14 mouse cellular contexts compared by ENCODE assay signal in the genomic region with DNA sequence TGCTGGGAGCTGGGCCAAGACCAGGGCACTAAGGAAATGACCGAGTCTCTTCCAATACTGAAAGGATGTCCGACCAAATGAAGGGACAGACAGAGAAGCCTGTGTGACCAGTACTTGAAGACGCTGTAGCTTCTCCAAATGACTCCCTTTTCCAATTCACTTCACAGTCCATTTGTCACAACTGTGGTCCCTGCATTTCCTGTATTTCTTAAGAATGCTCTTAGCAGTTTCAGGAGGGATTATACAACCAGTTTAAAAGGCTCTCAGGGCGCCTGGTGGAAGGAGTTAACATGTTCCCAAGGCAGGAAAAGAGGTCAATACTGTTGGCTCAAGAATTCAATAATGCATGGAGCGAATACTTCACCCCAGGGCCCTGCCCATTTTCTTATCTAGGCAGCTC. TPM values are rescaled to one million over a fixed set of nuclear protein-coding genes. Genes with fewer than 3 reads are reported as not detected.
A peak's percentile ranks its signal among the peaks of the same experiment; 100 is the strongest.
DNase-seq lines count a peak whose midpoint lies in the region; ATAC-seq and TF ChIP-seq lines count a peak whose summit lies in the region.
"Had no signal": no experiment of that assay in that cellular context is flagged by ENCODE, and none has a peak within 500 bp of the region (broad histone marks: within the 10 kb centered on the region; RNA-seq: fewer than 3 reads in every experiment).

No protein-coding gene starts in this region.

- TF ChIP-seq CTCF in liver, postnatal 0 days (IDR thresholded peaks at IDR 0.05; ENCODE audit: low read depth) = no peak

- no peak for TF ChIP-seq EP300 in liver, postnatal 0 days (IDR thresholded peaks at IDR 0.05; ENCODE audit: low read depth)

- 63% methylated on average over 5 of the region's 5 CpGs for WGBS in embryonic facial prominence, embryonic 13.5 days
- 63% methylated on average over 5 of the region's 5 CpGs for WGBS in embryonic facial prominence, embryonic 10.5 days
- WGBS in liver, postnatal 0 days (ENCODE audit: insufficient replicate concordance) = 55% methylated on average over 5 of the region's 5 CpGs
- WGBS in forebrain, embryonic 14.5 days = 74% methylated on average over 5 of the region's 5 CpGs

- H3K27ac ChIP-seq in embryonic facial prominence, embryonic 13.5 days = peak overlapping the region; percentile 39; the same call in 1 of the 2 replicates
- no peak overlapping the region for H3K27ac ChIP-seq in embryonic facial prominence, embryonic 10.5 days (replicated peaks)
- peak overlapping the region; percentile 82 for H3K27ac ChIP-seq in liver, postnatal 0 days (ENCODE audit: low read depth)
- no peak overlapping the region for H3K27ac ChIP-seq in forebrain, embryonic 14.5 days (ENCODE audit: low read depth, low read length)
- H3K27ac ChIP-seq: hindbrain, postnatal 0 days; left cerebral cortex, adult 2 months had no signal

- no peak for ATAC-seq in embryonic facial prominence, embryonic 13.5 days (ENCODE audit: insufficient number of reproducible peaks, insufficient read depth, low FRiP score, low TSS enrichment, low read depth)
- ATAC-seq in liver, postnatal 0 days = no peak
- ATAC-seq in forebrain, embryonic 14.5 days = no peak
- ATAC-seq: hindbrain, postnatal 0 days; Patski had no signal

- H3K9me3 ChIP-seq in embryonic facial prominence, embryonic 13.5 days = no peaks in the 10 kb centered on the region
- H3K9me3 ChIP-seq in embryonic facial prominence, embryonic 10.5 days = no peaks in the 10 kb centered on the region
- no peaks in the 10 kb centered on the region for H3K9me3 ChIP-seq in liver, postnatal 0 days (ENCODE audit: low read length)
- H3K9me3 ChIP-seq in forebrain, embryonic 14.5 days (replicated peaks; ENCODE audit: control insufficient read depth, low read length) = no peaks in the 10 kb centered on the region

- DNase-seq in embryonic facial prominence, embryonic 10.5 days (ENCODE audit: low spot score) = no peak
- DNase-seq in kidney, postnatal 25 days = peak; percentile 39 to 49
- DNase-seq in kidney, postnatal 14 days = no peak
- DNase-seq in 416B (ENCODE audit: low read depth) = peak; percentile 33
- no peak for DNase-seq in liver, postnatal 0 days
- no peak for DNase-seq in forebrain, embryonic 14.5 days (ENCODE audit: low spot score)
- DNase-seq in thymus, postnatal 10 days (ENCODE audit: low spot score in 2 of 2) = no peak
- DNase-seq: right cerebral cortex, postnatal 14 days had no signal

- no peak overlapping the region for H3K4me3 ChIP-seq in embryonic facial prominence, embryonic 13.5 days
- H3K4me3 ChIP-seq in embryonic facial prominence, embryonic 10.5 days = no peak overlapping the region
- H3K4me3 ChIP-seq in liver, postnatal 0 days (ENCODE audit: low read depth, low read length) = peak overlapping the region; percentile 24
- H3K4me3 ChIP-seq in forebrain, embryonic 14.5 days (ENCODE audit: low read depth, low read length) = no peak overlapping the region
- H3K4me3 ChIP-seq: left cerebral cortex, adult 2 months; myocyte had no signal

- H3K27me3 ChIP-seq in embryonic facial prominence, embryonic 13.5 days = peaks cover 14% of the 10 kb centered on the region
- peaks cover 47% of the 10 kb centered on the region for H3K27me3 ChIP-seq in embryonic facial prominence, embryonic 10.5 days (replicated peaks; ENCODE audit: low read depth, poor library complexity, severe bottlenecking)
- H3K27me3 ChIP-seq in liver, postnatal 0 days (ENCODE audit: insufficient read depth, low read length) = 0 out of 2 replicates have a peak, but pooled peaks cover 5% of the 10 kb centered on the region
- peaks cover 11% of the 10 kb centered on the region for H3K27me3 ChIP-seq in forebrain, embryonic 14.5 days (replicated peaks; ENCODE audit: control insufficient read depth, insufficient read depth, low read length)
- H3K27me3 ChIP-seq: Patski had no signal

- H3K9ac ChIP-seq in embryonic facial prominence, embryonic 13.5 days = no peak overlapping the region; the same call in 1 of the 2 replicates
- H3K9ac ChIP-seq in liver, postnatal 0 days (replicated peaks) = peak overlapping the region; percentile 57
- no peak overlapping the region for H3K9ac ChIP-seq in forebrain, embryonic 14.5 days (ENCODE audit: low read length)

- no peaks in the 10 kb centered on the region for H3K36me3 ChIP-seq in embryonic facial prominence, embryonic 13.5 days
- H3K36me3 ChIP-seq in embryonic facial prominence, embryonic 10.5 days (replicated peaks) = no peaks in the 10 kb centered on the region
- peaks cover 17% of the 10 kb centered on the region; the same call in 1 of the 2 replicates for H3K36me3 ChIP-seq in liver, postnatal 0 days (replicated peaks; ENCODE audit: insufficient read depth, low read length)
- no peaks in the 10 kb centered on the region for H3K36me3 ChIP-seq in forebrain, embryonic 14.5 days (ENCODE audit: control insufficient read depth, insufficient read depth, low read length)

- peak overlapping the region; percentile 20; the same call in 1 of the 2 replicates for H3K4me2 ChIP-seq in embryonic facial prominence, embryonic 13.5 days
- H3K4me2 ChIP-seq in liver, postnatal 0 days (ENCODE audit: low read depth, low read length) = peak overlapping the region; percentile 83
- no peak overlapping the region for H3K4me2 ChIP-seq in forebrain, embryonic 14.5 days (ENCODE audit: low read length)
- H3K4me2 ChIP-seq: midbrain, embryonic 11.5 days had no signal

- peaks cover 29% of the 10 kb centered on the region for H3K4me1 ChIP-seq in embryonic facial prominence, embryonic 13.5 days
- peaks cover 12% of the 10 kb centered on the region for H3K4me1 ChIP-seq in embryonic facial prominence, embryonic 10.5 days
- peaks cover 22% of the 10 kb centered on the region for H3K4me1 ChIP-seq in liver, postnatal 0 days (ENCODE audit: insufficient read depth)
- no peaks in the 10 kb centered on the region for H3K4me1 ChIP-seq in forebrain, embryonic 14.5 days (ENCODE audit: control insufficient read depth, insufficient read depth, low read length)

RNA-seq across cellular contexts. Expression of gene Fhdc1, which starts 7.3 kb away (rescaled TPM):
- polyA plus RNA-seq in embryonic facial prominence, embryonic 13.5 days (2015; fragmentation: Nextera tagmentation; extraction: Ambion mirVana) = 5.9 and 6.1 TPM in 2 replicates
- polyA plus RNA-seq in embryonic facial prominence, embryonic 10.5 days (2016; fragmentation: Nextera tagmentation; extraction: Ambion mirVana) = 4.3 and 5.7 TPM in 2 replicates
- 16.8 and 19.1 TPM in 2 replicates for polyA plus RNA-seq in liver, postnatal 0 days (2015; fragmentation: Nextera tagmentation; extraction: Ambion mirVana)
- polyA plus RNA-seq in forebrain, embryonic 14.5 days (2014; fragmentation: Nextera tagmentation; extraction: Ambion mirVana) = 1.3 and 2.8 TPM in 2 replicates

Comparison
In these comparisons a context has a peak if more than half of its experiments do, and no peak if none do; other contexts are left out.
1. H3K27ac ChIP-seq: peak in embryonic facial prominence, embryonic 13.5 days (single experiment) and liver, postnatal 0 days (single experiment); none in embryonic facial prominence, embryonic 10.5 days (single experiment) and forebrain, embryonic 14.5 days (single experiment).
2. DNase-seq: peak in kidney, postnatal 25 days (2 of 2) and 416B (single experiment); none in embryonic facial prominence, embryonic 10.5 days (single experiment), kidney, postnatal 14 days (single experiment), liver, postnatal 0 days (single experiment), forebrain, embryonic 14.5 days (single experiment) and thymus, postnatal 10 days (0 of 2).